Mouse (Mus musculus): ENCODE measurements at regions not wholly inside any gene's neighbourhood (a gene's known extent, or its start where the extent isn't known, plus 50 kb on each side); places are given as distances from the start of the nearest gene placed in this dataset.

GRCm38 (mm10) chr4:105911678-105912077, 122.0 kb downstream of the Gm12728 start:
- DNase-seq (ENCODE audit: low read depth): no peak

GRCm38 (mm10) chr4:105912296-105912695, 122.6 kb downstream of the Gm12728 start:
- DNase-seq (ENCODE audit: low read depth): no peak

- peak; percentile 3 for DNase-seq (ENCODE audit: low read depth)
These were observed 125.3 kb downstream of the Gm12728 start for GRCm38 (mm10) chr4:105914996-105915395.

- no peak for DNase-seq (ENCODE audit: low read depth)
These were observed 126.6 kb downstream of the Gm12728 start for GRCm38 (mm10) chr4:105916229-105916628.

- no peak for DNase-seq (ENCODE audit: low read depth)
These were observed 135.2 kb downstream of the Gm12728 start for GRCm38 (mm10) chr4:105924781-105925382.

GRCm38 (mm10) chr4:105925506-105925905, 135.8 kb downstream of the Gm12728 start:
- no peak for DNase-seq (ENCODE audit: low read depth)

- DNase-seq (ENCODE audit: low read depth): no peak
These were observed 140.0 kb downstream of the Gm12728 start for GRCm38 (mm10) chr4:105929658-105930057.

- DNase-seq (ENCODE audit: low read depth): no peak
These were observed 145.3 kb downstream of the Gm12728 start for GRCm38 (mm10) chr4:105934971-105935370.

GRCm38 (mm10) chr4:105936755-105937514, 147.3 kb downstream of the Gm12728 start:
- DNase-seq (ENCODE audit: low read depth): no peak

GRCm38 (mm10) chr4:105937587-105937986, 147.9 kb downstream of the Gm12728 start:
- DNase-seq (ENCODE audit: low read depth): no peak

- no peak for DNase-seq (ENCODE audit: low read depth)
These were observed 149.2 kb downstream of the Gm12728 start for GRCm38 (mm10) chr4:105938886-105939285.

- DNase-seq (ENCODE audit: low read depth): no peak
These were observed 150.0 kb downstream of the Gm12728 start for GRCm38 (mm10) chr4:105939636-105940199.

GRCm38 (mm10) chr4:105940891-105941290, 151.2 kb downstream of the Gm12728 start:
- no peak for DNase-seq (ENCODE audit: low read depth)

GRCm38 (mm10) chr4:105941785-105942184, 152.1 kb downstream of the Gm12728 start:
- peak; percentile 32 for DNase-seq (ENCODE audit: low read depth)

- DNase-seq (ENCODE audit: low read depth): no peak
These were observed 155.3 kb downstream of the Gm12728 start for GRCm38 (mm10) chr4:105944962-105945361.

- DNase-seq (ENCODE audit: low read depth): no peak
These were observed 156.3 kb downstream of the Gm12728 start for GRCm38 (mm10) chr4:105945921-105946320.

GRCm38 (mm10) chr4:105948326-105948725, 158.7 kb downstream of the Gm12728 start:
- DNase-seq (ENCODE audit: low read depth): no peak

GRCm38 (mm10) chr4:105952406-105952805, 162.7 kb downstream of the Gm12728 start:
- DNase-seq (ENCODE audit: low read depth): no peak

GRCm38 (mm10) chr4:105956516-105956915, 166.8 kb downstream of the Gm12728 start:
- no peak for DNase-seq (ENCODE audit: low read depth)

GRCm38 (mm10) chr4:105958331-105958730, 168.7 kb downstream of the Gm12728 start:
- no peak for DNase-seq (ENCODE audit: low read depth)

- DNase-seq (ENCODE audit: low read depth): no peak
These were observed 172.2 kb downstream of the Gm12728 start for GRCm38 (mm10) chr4:105961686-105962360.

GRCm38 (mm10) chr4:105962542-105962941, 172.9 kb downstream of the Gm12728 start:
- no peak for DNase-seq (ENCODE audit: low read depth)

GRCm38 (mm10) chr4:105968324-105968723, 178.7 kb downstream of the Gm12728 start:
- DNase-seq (ENCODE audit: low read depth): no peak
